Mouse (Mus musculus) cerebellum, adult 11-12 months (tissue): ENCODE results near the gene Cdk14.

Experiments used
- DNase-seq: peaks from one replicate; pipeline ENCODE4 v3.0.0; 2022

Cdk14 gene

DNA sequence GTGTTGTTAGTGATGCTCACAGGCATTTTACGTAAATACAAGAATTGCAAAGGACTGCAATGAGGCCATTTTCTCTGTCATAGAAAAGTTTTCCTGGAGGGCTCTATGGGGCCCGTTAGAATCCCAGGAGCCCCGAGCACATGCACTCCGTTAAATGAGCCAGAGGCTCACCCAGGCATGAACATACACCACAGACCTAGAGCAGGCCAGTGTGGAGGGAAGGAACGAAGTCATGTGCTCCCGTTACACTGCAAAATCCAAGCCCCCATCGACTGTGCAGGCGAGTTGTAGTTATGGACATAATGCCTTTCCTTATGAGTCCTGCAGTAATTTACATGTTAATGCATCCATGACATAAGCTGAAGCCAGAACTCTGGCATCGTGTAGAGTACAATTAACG, 244.1 kb downstream of the Cdk14 start:
- DNase-seq = no peak

DNA sequence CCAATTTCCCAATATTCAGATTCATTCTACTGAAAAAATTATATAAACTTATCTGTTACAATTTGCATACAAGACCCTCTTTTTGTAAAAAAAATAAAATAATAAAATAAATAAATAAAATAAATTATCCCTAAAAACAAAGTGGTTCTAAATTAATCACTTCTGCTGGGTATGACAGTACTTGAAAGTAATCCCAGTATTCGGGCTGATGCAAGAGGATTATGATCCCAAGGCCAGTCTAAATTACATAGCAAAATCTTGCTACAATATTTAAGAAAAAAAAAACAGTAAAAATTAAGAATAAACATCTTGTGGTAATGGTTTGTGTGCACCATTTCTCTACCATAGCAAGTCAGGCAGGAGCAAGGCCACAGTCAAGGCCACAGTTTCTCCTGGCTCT, 244.5 kb downstream of the Cdk14 start:
- DNase-seq = no peak

DNA sequence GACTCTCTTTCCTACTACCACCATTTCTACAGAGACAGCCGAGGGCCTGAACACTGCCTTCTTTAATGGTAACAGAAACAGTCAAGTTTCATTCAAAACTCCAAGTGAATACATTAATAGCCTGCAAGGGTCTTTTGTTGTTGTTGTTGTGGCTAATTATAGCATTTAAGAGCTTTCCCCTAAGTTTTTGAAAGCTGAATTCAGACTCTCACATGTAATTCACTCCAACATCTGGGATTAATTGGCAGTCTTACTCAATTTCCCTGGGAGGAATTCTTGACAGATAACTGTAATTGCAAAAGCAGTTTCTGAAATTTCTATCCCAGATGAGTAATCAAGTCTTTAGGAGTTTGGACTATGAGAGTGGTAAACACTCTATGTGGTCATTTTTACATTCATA, 245.0 kb downstream of the Cdk14 start:
- DNase-seq = no peak

DNA sequence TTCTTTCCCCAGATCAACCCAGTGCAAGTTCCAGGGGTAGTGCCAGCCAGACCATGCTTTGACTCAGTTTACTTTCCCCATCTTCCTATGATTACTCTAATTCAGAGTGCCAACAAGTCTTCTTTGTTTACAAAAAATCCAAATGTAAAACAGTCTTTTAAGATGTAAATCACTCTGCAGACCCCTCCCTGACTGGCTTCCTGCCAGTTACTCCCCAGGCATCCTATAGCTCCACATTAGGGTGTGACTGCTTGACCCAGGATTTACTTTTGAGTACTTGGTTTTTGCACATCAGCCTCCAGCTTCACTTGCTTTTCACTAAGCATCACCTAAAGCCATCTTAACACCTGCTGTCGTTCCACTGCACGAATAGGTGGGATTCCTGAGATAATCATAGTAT, 254.0 kb downstream of the Cdk14 start:
- DNase-seq = no peak

DNA sequence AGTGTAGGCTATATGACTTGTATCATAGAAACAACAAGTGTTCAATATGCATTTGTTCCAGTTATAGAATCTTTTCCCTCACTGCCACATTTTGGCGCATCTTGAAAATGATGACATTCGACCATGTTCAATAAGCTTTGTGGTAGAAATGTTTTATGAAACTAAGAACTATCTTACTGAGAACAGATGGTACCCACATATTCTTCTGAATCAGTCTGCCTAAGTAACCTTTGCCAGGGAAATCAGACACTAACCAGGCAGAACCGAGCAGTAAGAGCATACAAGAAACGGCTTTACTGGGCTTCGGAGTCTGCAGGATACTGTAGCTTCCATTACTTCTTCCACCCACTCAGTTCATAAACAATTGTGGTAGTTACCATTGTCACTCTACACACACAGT, 255.8 kb downstream of the Cdk14 start:
- DNase-seq = no peak

DNA sequence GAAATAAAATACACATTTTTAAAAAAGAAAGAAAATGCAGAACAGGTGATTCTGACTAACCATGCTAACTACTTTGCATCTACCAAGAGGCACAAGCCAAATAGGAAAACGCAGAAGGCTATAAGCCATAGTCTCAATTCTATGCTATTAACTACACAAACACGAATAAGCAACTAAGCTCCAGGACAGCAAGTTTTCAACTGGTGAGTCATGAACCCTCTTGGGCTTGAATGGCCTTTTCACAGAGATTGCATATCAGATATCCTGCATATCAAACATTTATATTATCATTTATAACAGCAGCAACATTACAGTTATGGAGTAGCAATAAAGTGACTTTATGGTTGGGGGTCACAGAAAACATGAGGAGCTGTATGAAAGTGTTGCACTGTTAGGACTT, 256.3 kb downstream of the Cdk14 start:
- DNase-seq = no peak

DNA sequence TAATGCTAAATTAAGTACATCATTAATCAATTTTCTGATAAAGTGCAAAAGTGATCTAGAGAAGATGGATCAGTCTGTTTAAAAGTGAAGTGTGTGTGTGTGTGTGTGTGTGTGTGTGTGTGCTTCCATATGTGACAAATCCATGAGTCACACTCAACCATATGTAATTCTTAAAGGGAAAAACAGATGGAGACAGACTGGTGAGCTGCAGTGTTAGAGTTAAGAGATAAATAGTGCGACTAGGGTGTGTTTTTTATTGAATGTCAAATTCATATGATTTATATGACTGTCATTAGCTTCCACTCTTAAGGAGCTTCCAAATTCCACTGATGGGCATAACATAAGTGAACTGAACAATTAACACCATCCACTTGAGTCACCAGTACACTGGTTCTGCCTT, 260.6 kb downstream of the Cdk14 start:
- no peak for DNase-seq

DNA sequence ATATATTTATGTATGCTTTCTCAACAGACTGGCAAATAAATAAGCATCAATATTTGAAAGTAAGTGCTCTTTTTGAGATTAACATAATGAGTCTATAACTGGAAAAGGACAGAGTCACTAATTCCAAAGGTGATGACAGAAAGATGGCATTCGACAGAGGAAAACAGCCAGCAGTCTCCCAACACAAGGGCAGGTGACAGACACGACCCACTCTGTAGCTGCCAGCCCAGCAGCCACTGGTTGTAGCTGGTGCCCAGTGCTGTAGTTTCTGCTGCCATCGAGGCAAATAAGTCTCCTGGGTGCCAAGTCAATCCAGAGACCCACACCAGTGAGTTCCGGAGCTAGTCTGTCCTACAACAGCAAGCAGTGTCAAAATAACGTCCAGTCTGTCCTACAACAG, 280.3 kb downstream of the Cdk14 start:
- DNase-seq = no peak

DNA sequence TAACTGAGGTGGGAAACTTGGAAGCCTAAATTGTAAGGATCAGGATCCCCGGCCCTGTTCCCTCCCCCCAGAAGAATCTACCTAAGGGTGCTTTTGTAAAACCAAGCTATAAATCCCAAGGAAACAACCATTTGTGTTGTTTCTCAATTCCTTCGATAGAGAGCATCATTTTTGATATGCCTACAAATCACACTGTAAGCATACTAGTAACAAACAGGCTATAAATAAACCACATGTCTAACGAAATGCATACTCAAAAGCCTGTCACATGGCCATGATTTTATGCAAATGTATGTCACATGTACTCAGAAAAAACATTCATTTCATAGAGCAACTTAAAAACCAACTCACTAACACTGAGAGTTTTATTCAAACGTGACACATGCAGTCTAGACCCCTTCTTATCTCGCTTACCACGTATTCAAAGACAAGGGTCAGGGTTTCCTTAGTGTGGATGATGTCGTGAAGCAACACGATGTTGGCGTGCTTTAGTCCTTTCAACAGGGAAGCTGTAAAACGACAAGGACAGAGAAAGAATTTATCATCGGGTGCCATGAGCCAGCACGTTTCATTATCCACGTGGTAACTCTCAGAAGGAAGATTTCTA, 285.1 kb downstream of the Cdk14 start:
- DNase-seq = no peak

DNA sequence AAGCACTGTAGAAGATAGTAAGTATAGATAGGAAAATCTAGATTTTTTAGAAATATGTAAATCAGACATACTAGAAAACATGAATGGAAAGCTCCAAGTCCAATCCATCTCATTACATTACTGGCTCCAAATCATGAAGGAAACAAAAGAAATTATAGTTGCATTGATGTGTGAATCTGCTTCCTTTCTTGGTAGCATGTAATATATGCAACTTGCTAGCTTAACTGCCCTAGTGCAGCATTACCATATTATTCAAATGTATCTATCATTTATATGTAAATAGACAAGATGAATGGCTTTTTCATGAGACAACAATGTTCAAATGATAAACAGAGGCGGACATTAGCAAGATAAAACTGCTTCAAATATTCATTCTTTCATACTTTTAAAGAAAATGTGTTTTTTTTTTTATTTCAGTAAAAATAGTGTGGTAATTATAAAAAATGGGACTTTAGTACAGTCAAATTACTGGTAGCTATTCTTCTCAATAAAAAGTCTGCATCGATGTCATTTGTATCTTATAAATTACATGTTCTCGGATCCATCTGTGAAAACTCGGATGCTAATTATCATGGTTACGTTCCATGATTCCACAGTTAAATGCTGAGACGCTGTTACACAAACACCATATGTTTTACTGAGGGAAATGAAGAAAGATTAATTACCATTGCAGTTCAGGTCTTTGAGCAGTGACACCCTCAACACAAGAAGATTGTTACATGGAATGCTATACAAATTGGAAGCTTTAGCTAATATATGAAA, 285.8 kb downstream of the Cdk14 start:
- DNase-seq = no peak

DNA sequence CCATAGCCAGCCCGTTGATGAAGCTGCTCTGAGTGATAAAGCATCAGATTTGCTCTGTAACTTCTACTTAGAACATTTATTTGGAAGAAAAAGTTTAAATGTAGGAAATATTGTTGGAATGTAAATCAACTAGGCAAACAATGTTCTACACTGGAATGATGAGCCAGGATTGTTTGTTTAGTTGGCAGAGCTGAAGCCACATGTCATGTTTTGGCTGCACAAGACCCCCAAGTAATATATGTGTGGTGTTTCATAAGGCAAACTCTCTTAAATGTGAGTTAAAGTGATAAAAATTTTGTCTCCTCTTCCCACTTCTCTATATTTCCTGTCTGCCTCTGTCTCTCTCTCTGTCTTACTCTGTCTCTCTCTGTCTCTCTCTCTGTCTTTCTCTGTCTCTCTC, 291.3 kb downstream of the Cdk14 start:
- no peak for DNase-seq

DNA sequence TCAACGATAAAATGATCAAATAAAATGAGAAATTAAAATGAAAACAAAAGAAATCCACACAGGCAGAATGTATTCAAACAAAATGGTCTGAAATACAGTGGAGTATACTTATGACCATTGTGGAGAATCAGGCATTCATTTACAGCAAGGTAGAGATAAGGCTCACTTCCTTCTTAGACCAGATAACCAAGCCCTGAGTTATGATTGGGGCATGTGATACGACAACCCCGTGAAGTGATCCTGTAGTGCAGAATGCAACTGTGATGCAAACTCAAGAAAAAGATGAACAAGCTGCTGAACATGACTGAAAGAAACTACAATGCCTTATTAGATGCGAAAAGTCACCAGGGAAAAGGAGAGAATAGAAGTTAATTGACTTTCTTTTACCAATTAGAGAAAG, 295.5 kb downstream of the Cdk14 start:
- no peak for DNase-seq

DNA sequence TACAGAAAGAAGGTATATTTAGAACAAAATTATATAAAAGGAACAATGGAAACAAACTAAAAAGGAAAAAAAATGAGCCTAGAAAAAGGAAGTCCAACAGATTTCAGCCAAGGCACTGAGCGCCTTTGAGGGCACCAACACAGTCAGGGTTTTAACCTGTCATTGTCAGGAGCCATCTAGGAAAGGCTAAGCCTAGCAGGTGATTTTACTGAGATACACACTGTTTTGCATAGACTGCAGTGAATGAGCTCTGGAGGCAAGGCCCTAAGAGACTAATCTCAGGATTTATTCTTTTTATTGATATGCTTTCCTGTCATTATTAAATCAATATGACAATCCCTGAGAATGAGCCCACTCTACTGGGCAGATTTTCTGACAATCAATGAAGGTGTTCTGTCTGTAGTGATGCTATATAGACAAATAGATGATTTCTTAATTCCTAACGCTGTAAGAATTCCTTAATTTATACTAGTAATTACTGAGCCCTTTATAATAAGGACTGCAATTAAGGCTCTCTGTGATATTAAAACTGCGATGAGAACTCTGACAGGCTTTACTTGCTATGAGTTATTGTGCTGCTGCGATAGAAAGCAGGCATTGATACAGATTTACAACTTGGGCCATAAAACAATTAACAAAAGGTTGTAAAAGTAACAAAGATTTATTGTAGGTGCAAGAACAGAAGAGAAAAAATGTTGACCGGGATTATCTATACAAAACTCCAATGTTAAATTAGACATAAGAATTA, 303.2 kb downstream of the Cdk14 start:
- no peak for DNase-seq

DNA sequence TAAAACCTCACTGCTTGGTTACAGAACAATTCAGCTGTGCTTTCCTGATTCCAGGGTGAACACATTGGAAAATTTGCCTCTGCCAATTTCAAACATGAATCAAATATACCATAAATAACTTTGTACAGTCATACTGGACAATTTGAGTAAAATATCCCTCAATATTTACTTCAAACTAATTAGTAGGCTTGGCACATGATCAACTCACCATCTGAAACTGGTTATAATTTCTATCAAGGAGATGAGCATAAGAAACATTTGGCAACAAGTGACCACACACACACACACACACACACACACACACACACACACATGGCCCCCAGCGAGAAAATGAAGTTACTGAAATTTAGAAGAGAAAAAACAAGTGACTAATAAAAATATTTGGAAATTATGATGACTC, 304.6 kb downstream of the Cdk14 start:
- DNase-seq = no peak

DNA sequence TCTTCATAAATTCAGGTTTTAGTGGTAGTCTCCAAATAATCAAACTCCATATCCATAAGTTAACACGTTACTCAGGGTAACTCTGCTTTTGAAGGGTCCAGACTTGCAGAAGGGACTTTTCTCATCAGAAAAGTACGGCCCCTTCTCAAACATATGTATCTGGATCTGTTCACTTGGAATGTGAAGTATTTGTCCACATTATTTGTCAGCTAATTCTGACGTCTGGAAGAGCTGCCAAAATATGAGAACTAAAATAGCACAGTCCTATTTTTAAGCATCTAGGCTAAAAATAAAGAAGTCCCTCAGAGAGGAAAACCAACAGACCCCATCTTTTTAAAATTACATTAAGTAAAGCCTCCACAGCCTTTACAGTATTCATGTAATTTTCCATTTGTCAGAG, 310.5 kb downstream of the Cdk14 start:
- no peak for DNase-seq

DNA sequence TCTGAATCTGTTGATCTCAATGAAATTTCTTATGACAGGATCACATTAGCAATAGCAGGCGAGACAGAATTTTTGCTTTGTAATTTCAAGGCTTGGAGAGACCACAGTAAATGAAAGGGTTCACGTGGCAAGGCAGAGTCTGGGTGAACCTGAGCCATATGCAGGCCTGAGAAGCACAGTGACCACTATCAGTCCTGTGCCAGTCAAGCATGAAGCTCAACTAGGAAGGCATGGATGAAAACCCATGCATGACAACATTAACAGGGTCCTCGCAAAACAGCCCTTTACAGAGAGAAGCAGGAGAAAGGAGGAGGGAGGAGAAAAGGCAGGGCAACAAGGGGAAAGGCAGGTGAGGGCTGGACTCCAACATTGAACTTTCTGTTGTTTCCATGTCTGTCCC, 311.1 kb downstream of the Cdk14 start:
- no peak for DNase-seq

DNA sequence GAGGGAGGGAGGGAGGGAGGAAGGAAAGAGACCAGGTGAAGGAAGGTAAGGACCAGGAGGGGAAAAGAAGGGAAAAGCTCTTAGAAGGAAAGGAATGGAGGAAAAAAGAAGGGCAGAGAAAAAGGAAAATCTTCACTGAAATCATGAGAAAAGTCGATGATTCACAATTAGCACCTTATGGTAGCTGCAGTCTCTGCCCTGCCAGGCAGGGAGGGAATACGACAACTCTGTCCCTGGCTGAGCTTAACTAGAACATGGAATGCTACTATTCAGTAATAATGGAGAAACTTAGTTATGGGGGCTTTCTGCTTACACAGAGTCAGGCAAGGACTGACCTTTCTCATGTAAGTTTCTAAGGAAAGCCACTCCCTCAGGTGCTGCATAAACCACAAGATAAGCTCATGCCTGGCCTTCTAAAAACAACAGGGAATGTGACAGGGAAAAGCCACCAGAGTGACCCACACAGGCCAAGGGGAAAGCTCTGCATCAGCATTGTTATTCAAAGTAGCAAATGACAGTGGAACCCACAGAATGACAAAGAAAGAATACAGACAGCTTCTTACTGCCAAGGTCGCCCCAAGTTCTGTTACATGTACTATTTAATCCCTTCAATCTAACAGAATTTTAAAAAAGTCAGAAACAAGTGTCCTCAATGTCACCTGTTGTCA, 323.7 kb downstream of the Cdk14 start:
- DNase-seq = no peak

DNA sequence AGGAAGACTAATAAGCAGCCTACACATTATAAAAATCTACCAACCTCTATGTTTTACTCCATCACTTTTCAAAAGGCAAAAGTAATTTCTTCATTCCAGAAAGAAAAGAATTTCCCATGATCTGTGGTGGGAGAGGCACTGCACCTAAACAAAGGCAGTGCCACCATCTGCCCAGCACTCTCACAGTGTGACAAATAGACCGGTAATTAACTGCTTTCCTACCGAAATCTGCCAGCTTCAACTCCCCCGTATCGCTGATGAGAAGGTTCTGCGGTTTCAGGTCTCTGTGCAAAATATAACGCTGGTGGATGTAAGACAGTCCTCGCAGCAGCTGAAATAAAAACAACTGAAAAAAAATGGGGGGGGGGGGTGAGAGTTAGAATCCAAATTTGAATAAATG, 327.4 kb downstream of the Cdk14 start:
- no peak for DNase-seq

DNA sequence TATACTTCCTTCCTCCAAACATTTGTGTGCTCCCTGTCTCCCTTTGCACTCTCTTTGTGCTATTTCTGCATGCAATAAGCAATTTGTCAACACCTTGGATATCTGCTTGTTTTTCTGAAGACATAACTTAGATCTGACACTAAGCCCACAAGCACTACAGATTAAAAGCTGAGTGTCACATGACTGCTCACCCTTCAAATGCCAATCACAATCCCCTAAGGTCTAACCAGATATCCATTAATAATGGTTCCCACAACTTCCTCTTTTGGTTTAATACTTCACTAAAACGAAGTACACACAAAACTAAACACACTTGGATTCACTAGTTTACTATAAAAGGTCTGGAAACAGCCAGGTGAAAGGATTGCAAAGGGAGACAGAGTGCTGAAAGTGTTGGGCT, 348.6 kb downstream of the Cdk14 start:
- DNase-seq = no peak

DNA sequence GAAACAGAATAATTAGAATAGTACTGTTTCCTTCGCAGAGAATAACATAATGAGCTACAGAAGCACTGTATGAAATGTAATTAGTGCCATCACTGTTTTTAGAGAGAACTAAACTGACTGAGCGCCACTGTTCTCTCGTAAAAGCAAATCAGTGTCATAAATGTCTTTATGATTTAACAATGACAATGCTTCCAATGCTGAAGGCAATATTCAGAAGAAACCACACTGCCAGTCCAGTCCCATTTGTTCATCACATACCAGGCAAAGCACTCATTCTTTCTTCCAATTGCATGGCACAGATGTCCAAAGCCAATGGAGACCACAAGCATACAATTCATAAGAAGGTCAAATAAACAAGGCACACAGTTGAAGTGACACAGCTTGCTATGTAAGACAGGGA, 355.4 kb downstream of the Cdk14 start:
- no peak for DNase-seq

DNA sequence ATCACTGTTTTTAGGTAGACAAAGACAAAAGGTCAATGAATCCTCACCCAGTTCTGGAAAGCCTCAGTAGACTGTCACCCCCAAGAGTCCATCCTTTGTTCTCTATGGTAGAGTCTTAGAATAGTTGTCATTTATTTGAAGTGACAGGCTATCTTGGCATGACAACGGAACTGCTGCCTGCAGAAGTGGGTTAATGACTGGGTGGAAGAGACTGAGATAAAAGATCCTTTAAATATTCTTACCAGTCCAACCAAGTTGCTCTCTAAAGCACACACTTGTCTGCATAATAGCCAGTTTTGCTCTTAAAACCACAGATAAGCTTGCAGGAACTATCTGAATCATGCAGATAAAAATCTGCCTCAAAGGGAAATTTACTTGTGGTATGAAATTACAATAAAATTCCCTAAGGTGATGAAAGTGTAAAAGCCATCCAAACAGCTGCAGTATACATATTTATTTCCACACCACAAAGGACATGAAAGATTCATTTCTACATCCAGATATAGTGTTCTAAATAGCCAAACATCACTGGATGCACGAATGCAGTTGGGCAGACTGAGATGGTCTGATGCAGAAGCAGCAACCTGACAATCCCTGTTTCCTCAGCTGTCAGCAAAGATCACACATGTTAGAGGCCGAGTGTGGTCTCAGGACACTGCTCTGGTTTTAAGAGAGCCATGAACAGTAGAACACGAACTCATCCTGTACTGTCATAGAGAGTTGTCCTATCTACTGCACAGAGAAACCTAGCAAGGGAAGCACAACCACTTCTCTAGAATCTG, 363.8 kb downstream of the Cdk14 start:
- no peak for DNase-seq

DNA sequence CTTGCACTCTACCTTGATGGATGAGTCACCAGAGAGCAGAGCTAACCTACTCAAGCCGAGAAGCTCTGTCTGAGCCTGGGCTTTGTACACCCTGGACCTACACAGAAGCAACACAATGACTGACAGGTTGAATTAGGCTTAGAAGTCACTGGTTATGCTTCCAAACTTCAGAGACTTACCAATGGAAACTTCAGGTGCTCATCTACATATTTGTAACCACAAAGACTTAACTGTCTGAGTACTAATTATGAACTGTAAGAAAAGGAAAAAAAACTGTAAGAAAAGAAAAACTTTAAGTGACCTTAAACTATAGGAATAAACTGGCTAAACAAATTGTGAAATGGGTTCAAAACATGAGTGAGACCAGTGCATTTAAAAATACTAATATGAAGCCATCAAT, 364.6 kb downstream of the Cdk14 start:
- no peak for DNase-seq

DNA sequence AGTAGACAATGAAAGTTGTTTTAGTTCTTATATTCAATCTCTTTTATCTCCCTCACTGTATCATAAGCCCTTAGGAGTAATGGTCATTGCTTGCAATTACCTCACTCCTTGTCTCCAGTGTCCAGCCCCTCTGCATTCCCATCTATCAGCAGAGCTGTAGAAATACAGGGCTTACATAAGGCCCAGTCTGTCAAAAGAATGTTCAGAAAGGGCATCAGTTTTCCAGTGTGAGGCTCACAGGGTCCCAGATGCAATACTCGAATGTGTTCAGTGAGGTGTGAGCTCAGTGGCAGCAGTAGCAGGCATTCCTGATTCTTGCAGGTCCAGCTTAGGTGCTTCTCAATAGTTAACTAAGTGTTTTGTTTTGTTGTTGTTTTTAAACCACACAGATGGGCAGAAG, 365.8 kb downstream of the Cdk14 start:
- no peak for DNase-seq
